Mouse (Mus musculus): Measurements from ENCODE around the gene Lrrc72. TPM values are rescaled to one million over a fixed set of nuclear protein-coding genes. Genes with fewer than 3 reads are reported as not detected.
A peak's percentile ranks its signal among the peaks of the same experiment; 100 is the strongest.

Gene Lrrc72
- total RNA-seq (2021): not detected
- long read RNA-seq, experiment 1: 0 reads
- long read RNA-seq, experiment 2: 0 reads

GRCm38 (mm10) chr12:36253298-36253697, at the start of gene Lrrc72:
Gene Lrrc72, minus strand, starts transcription at chr12:36253398.
- DNase-seq (ENCODE audit: low spot score in 2 of 2): no peak
- intact Hi-C loops (cut with DNase I): no loop called here

- intact Hi-C loops (cut with DNase I): no loop called here
Measured at GRCm38 (mm10) chr12:36302326-36302725, 49.1 kb upstream of the Lrrc72 start.

GRCm38 (mm10) chr12:36291346-36291745, 38.1 kb upstream of the Lrrc72 start:
- intact Hi-C loops (cut with DNase I): no loop called here
- DNase-seq (ENCODE audit: low spot score in 2 of 2): no peak

More at GRCm38 (mm10) chr12:36302326-36302725, 49.1 kb upstream of the Lrrc72 start:
- DNase-seq (ENCODE audit: low spot score in 2 of 2): no peak

GRCm38 (mm10) chr12:36290465-36290864, 37.3 kb upstream of the Lrrc72 start:
- intact Hi-C loops (cut with DNase I): no loop called here
- no peak for DNase-seq (ENCODE audit: low spot score in 2 of 2)

GRCm38 (mm10) chr12:36289634-36290033, 36.4 kb upstream of the Lrrc72 start:
- DNase-seq (ENCODE audit: low spot score in 2 of 2): no peak
- intact Hi-C loops (cut with DNase I): no loop called here

GRCm38 (mm10) chr12:36274823-36275222, 21.6 kb upstream of the Lrrc72 start:
- peak in 1 of 2 experiments; percentile 4 for DNase-seq (ENCODE audit: low spot score in 2 of 2)
- intact Hi-C loops (cut with DNase I): no loop called here

GRCm38 (mm10) chr12:36267670-36268246, 14.6 kb upstream of the Lrrc72 start:
- DNase-seq (ENCODE audit: low spot score in 2 of 2): no peak
- intact Hi-C loops (cut with DNase I): no loop called here

GRCm38 (mm10) chr12:36262116-36262721, 9.0 kb upstream of the Lrrc72 start:
- intact Hi-C loops (cut with DNase I): no loop called here
- DNase-seq (ENCODE audit: low spot score in 2 of 2): no peak

- intact Hi-C loops (cut with DNase I): no loop called here
- no peak for DNase-seq (ENCODE audit: low spot score in 2 of 2)
Measured at GRCm38 (mm10) chr12:36255413-36255812, 2.2 kb upstream of the Lrrc72 start.

- intact Hi-C loops (cut with DNase I): no loop called here
- no peak for DNase-seq (ENCODE audit: low spot score in 2 of 2)
Measured at GRCm38 (mm10) chr12:36241171-36241570, 12.0 kb downstream of the Lrrc72 start.

GRCm38 (mm10) chr12:36231386-36231785, 21.8 kb downstream of the Lrrc72 start:
- intact Hi-C loops (cut with DNase I): no loop called here
- no peak for DNase-seq (ENCODE audit: low spot score in 2 of 2)

- no peak for DNase-seq (ENCODE audit: low spot score in 2 of 2)
- intact Hi-C loops (cut with DNase I): no loop called here
Measured at GRCm38 (mm10) chr12:36224392-36224791, 28.8 kb downstream of the Lrrc72 start.

- no peak for DNase-seq (ENCODE audit: low spot score in 2 of 2)
- intact Hi-C loops (cut with DNase I): loop anchor here (10.0 kb wide), 1 partner anchor 168 kb away; the partner anchor contains the start of genes D630036H23Rik and Ispd
Measured at GRCm38 (mm10) chr12:36216905-36217304, 36.3 kb downstream of the Lrrc72 start.

GRCm38 (mm10) chr12:36216230-36216629, 37.0 kb downstream of the Lrrc72 start:
- no peak for DNase-seq (ENCODE audit: low spot score in 2 of 2)
- intact Hi-C loops (cut with DNase I): loop anchor here (10.0 kb wide), 1 partner anchor 169 kb away; the partner anchor contains the start of genes D630036H23Rik and Ispd

- peak; percentile 64 to 65 for DNase-seq (ENCODE audit: low spot score in 2 of 2)
- intact Hi-C loops (cut with DNase I): loop anchor here (2.0 to 10.0 kb wide), 2 partner anchors 170 to 456 kb away; partner anchors contain the start of genes D630036H23Rik and Ispd
Measured at GRCm38 (mm10) chr12:36215149-36215480, 38.1 kb downstream of the Lrrc72 start.

GRCm38 (mm10) chr12:36214389-36215148, 38.6 kb downstream of the Lrrc72 start:
- intact Hi-C loops (cut with DNase I): loop anchor here (2.0 to 10.0 kb wide), 2 partner anchors 170 to 456 kb away; partner anchors contain the start of genes D630036H23Rik and Ispd
- DNase-seq (ENCODE audit: low spot score in 2 of 2): no peak

GRCm38 (mm10) chr12:36210096-36210495, 43.1 kb downstream of the Lrrc72 start:
- intact Hi-C loops (cut with DNase I): loop anchor here (10.0 kb wide), 1 partner anchor 175 kb away; the partner anchor contains the start of genes D630036H23Rik and Ispd
- no peak for DNase-seq (ENCODE audit: low spot score in 2 of 2)

- DNase-seq (ENCODE audit: low spot score in 2 of 2): peak; percentile 33 to 62
- intact Hi-C loops (cut with DNase I): no loop called here
Measured at GRCm38 (mm10) chr12:36208456-36208855, 44.7 kb downstream of the Lrrc72 start.

- intact Hi-C loops (cut with DNase I): no loop called here
- no peak for DNase-seq (ENCODE audit: low spot score in 2 of 2)
Measured at GRCm38 (mm10) chr12:36207800-36208148, 45.4 kb downstream of the Lrrc72 start.

GRCm38 (mm10) chr12:36207072-36207799, 46.0 kb downstream of the Lrrc72 start:
- intact Hi-C loops (cut with DNase I): no loop called here
- peak; percentile 46 to 81 for DNase-seq (ENCODE audit: low spot score in 2 of 2)
